Mouse (Mus musculus): ENCODE measurements around the gene Bhmt. TPM values are rescaled to one million over a fixed set of nuclear protein-coding genes. Genes with fewer than 3 reads are reported as not detected.

Bhmt gene
- total and polyA plus RNA-seq, 3 experiments = not detected

GRCm38 (mm10) chr13:93657941-93658340 is 20.2 kb upstream of the Bhmt start:
- in situ Hi-C loops (cut with MboI; ENCODE audit: low pct_ligation_motif_present, low pct_unique_long_range_greater_than_20kb, low sequenced_read_pairs) (no loop called here), dilution Hi-C loops (cut with MboI; ENCODE audit: extremely low pct_ligation_motif_present, extremely low pct_unique_long_range_greater_than_20kb, low sequenced_read_pairs) (no loop called here)
- Histone ChIP-seq H3K9ac (ENCODE audit: insufficient read depth, low read depth) (no peak overlapping the region), H3K4me2 (ENCODE audit: insufficient read depth, low read depth, poor library complexity, severe bottlenecking) (no peak overlapping the region), H3K27ac (ENCODE audit: insufficient read depth, low read depth) (no peak overlapping the region), H3K27me3 (replicated peaks) (no peaks in the 10 kb centered on the region), H3K79me2 (replicated peaks; ENCODE audit: control insufficient read depth, extremely low read depth, insufficient read depth, poor library complexity, severe bottlenecking) (no peaks in the 10 kb centered on the region), H3K4me1 (ENCODE audit: control insufficient read depth in 1 of 2, insufficient read depth in 2 of 2) (peaks cover 0 to 3% of the 10 kb centered on the region in 2 experiments; a peak in 2 of 4 replicates), H3K9me3 (replicated peaks; ENCODE audit: low read length) (no peaks in the 10 kb centered on the region), H3K4me3 (replicated peaks in 1 of 3; ENCODE audit: low read depth in 2 of 3, low read length in 2 of 3, poor library complexity in 1 of 3) (no peak overlapping the region), H3K36me3 (replicated peaks in 1 of 2; ENCODE audit: control insufficient read depth in 1 of 2, insufficient read depth in 1 of 2, low read length in 1 of 2) (no peaks in the 10 kb centered on the region)
- TF ChIP-seq MYC (IDR thresholded peaks at IDR 0.05; ENCODE audit: low read depth, low read length) (no peak), ELF1 (IDR thresholded peaks at IDR 0.05; ENCODE audit: low read depth, low read length) (no peak), CHD1 (IDR thresholded peaks at IDR 0.05; ENCODE audit: low read depth, low read length) (no peak), IRF4 (IDR thresholded peaks at IDR 0.05; ENCODE audit: low read depth, low read length) (no peak), RCOR1 (conservative IDR thresholded peaks at IDR 0.05; ENCODE audit: low read depth, low read length) (no peak), JUND (conservative IDR thresholded peaks at IDR 0.05; ENCODE audit: low read depth, low read length) (no peak), RAD21 (IDR thresholded peaks at IDR 0.05; ENCODE audit: low read depth, low read length) (no peak), POLR2AphosphoS2 (IDR thresholded peaks at IDR 0.05; ENCODE audit: low read depth, low read length) (no peak), ZMIZ1 (IDR thresholded peaks at IDR 0.05; ENCODE audit: low read depth, low read length) (no peak)
- no peak for DNase-seq (ENCODE audit: extremely low read depth)

GRCm38 (mm10) chr13:93653382-93653781 is 15.6 kb upstream of the Bhmt start:
- dilution Hi-C loops (cut with MboI; ENCODE audit: extremely low pct_ligation_motif_present, extremely low pct_unique_long_range_greater_than_20kb, low sequenced_read_pairs) = no loop called here
- Histone ChIP-seq H3K9me3 (replicated peaks; ENCODE audit: low read length) (peaks cover 2% of the 10 kb centered on the region), H3K4me1 (ENCODE audit: control insufficient read depth in 1 of 2, insufficient read depth in 2 of 2) (no peaks in the 10 kb centered on the region), H3K36me3 (replicated peaks in 1 of 2; ENCODE audit: control insufficient read depth in 1 of 2, insufficient read depth in 1 of 2, low read length in 1 of 2) (no peaks in the 10 kb centered on the region), H3K4me3 (replicated peaks in 1 of 3; ENCODE audit: low read depth in 2 of 3, low read length in 2 of 3, poor library complexity in 1 of 3) (no peak overlapping the region), H3K27ac (ENCODE audit: insufficient read depth, low read depth) (no peak overlapping the region), H3K4me2 (ENCODE audit: insufficient read depth, low read depth, poor library complexity, severe bottlenecking) (no peak overlapping the region), H3K27me3 (replicated peaks) (no peaks in the 10 kb centered on the region), H3K9ac (ENCODE audit: insufficient read depth, low read depth) (no peak overlapping the region), H3K79me2 (replicated peaks; ENCODE audit: control insufficient read depth, extremely low read depth, insufficient read depth, poor library complexity, severe bottlenecking) (no peaks in the 10 kb centered on the region)
- TF ChIP-seq MAZ (IDR thresholded peaks at IDR 0.05; ENCODE audit: low read depth, low read length) (no peak), ELF1 (IDR thresholded peaks at IDR 0.05; ENCODE audit: low read depth, low read length) (no peak), GABPA (IDR thresholded peaks at IDR 0.05; ENCODE audit: insufficient replicate concordance, low read depth, low read length) (no peak), IRF4 (IDR thresholded peaks at IDR 0.05; ENCODE audit: low read depth, low read length) (no peak), MXI1 (IDR thresholded peaks at IDR 0.05; ENCODE audit: low read depth, low read length) (no peak), MYC (IDR thresholded peaks at IDR 0.05; ENCODE audit: low read depth, low read length) (no peak), SMC3 (IDR thresholded peaks at IDR 0.05; ENCODE audit: low read depth, low read length) (no peak), ZMIZ1 (IDR thresholded peaks at IDR 0.05; ENCODE audit: low read depth, low read length) (no peak), CTCF (conservative IDR thresholded peaks at IDR 0.05 in 1 of 2, IDR thresholded peaks at IDR 0.05 in 1 of 2; ENCODE audit: low read depth in 2 of 2, low read length in 2 of 2) (no peak), PAX5 (IDR thresholded peaks at IDR 0.05; ENCODE audit: low read length) (no peak), MAFK (IDR thresholded peaks at IDR 0.05; ENCODE audit: insufficient replicate concordance, low read length) (no peak), BHLHE40 (IDR thresholded peaks at IDR 0.05; ENCODE audit: low read depth, low read length) (no peak), MAX (IDR thresholded peaks at IDR 0.05; ENCODE audit: low read length) (no peak), ETS1 (conservative IDR thresholded peaks at IDR 0.05; ENCODE audit: low read depth, low read length) (no peak), NRF1 (IDR thresholded peaks at IDR 0.05; ENCODE audit: low read depth, low read length) (no peak)
- no peak for DNase-seq (ENCODE audit: extremely low read depth)
- in situ Hi-C loops (cut with MboI; ENCODE audit: low pct_ligation_motif_present, low pct_unique_long_range_greater_than_20kb, low sequenced_read_pairs) = no loop called here
